Mouse (Mus musculus) cerebellum, adult 11 months (tissue): ENCODE results near the gene Uox.

ENCODE experiments used
- DNase-seq: peaks from one replicate; pipeline ENCODE4 v3.0.0; 2022

Uox gene

DNA sequence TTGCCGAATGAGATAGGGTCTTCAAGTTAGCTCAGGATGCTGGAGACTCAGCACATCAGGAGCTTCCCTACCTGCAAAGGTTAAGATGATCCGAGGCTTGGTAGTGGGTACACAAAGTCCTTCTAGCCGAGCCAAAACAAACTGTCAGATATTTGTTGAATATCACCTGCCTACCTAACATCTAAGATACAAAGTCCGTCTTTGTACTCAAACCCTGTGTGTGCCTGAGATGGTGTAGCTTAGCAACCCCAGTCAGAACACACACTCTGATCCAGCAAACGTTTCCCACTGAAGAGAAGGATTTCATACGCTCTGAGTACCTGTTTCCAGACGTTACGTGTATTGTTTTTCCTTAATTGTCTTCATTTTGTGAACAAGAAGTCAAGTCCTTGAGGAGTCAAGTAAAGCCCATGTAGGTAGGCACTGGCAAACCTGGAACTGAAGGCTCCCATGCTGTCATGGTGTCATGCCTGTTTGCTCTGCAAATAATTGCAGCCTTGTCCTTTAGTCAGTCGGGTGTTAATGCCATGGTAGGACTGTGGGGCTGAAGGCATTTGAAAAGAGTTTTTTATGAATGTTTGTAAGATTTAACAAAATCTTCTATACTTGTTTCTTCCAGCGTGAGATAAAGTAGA, at the start of gene Uox:
Gene Uox, plus strand, starts transcription at position 279 of the 635 bp plus-strand sequence.
- no peak for DNase-seq

DNA sequence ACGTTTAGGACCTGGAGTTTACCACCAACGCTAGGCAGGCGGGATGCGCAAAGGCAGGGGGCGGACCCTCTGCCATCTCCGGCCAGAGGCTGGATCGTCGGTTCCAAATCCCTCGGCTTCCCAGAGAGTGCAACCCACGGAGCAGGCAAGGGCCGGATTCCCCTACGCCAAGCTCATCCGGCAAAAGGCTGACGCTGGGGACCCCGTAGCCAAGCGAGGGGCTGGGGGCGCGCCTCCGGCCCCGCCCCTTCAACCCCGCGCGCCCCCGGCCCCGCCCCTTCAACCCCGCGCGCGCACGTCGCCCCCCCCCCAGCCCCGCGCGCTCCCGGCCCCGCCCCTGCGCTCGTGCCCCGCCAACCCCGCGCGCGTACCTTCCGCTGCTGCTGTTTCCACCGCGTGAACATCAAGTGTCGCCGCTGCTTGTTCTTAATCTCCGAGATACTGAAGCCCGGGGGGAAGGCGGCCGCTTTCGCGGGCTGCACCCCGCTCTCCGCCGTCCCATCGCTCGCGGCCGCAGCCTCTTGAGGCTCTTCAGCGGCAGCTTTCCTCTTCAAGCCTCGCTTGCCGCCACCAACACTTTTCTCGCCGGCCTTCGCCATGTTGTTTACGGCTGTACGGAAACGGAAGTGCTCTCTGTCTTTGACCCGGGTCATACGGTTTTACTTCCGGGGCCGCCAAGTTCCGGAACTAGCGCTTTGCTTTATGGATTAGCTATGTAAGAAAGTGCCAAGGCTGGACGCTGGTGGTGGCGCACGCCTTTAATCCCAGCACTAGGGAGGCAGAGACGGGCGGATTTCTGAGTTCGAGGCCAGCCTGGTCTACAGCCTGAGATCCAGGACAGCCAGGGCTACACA, 49.2 kb upstream of the Uox start, which contains the start of gene Rpf1:
Gene Rpf1, minus strand, starts transcription at position 632 of the 854 bp plus-strand sequence.
- DNase-seq, result peak; percentile 86

DNA sequence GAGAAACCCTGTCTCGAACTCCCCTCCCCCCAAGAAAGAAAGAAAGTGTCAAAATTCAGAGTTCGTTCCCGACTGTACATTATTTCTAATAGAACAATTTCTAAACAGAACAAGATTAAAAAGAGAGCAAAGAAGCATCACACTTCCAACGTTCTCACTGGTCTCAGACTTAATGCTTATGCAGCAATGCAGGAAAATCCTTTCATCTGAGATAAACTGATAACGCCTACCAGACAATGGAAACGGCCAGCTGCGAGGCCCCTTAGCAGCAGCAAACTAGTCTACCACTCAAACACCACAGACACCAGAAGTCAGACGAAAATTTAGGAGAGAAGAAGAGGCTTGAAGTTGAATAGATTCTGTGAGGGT, 48.6 kb upstream of the Uox start:
- no peak for DNase-seq

DNA sequence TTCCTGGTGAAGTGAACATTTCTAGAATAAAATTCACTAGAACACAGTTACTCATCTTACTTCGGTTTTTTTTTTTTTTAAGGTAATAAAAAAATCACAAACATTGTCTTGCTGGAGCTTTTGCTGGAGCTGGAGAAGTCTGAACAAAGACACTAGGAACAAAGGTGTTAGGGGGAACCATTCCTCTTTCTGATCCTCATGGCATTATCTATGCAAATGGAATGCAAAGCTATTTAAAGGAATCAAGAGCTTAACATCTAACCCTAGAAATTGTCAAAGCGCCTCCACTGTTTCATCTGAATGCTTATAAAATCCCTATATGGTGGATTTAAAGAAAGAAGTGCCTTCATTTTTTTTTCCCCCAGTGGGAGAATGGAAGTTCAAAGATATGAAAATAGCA, 41.9 kb upstream of the Uox start:
- DNase-seq, result no peak

DNA sequence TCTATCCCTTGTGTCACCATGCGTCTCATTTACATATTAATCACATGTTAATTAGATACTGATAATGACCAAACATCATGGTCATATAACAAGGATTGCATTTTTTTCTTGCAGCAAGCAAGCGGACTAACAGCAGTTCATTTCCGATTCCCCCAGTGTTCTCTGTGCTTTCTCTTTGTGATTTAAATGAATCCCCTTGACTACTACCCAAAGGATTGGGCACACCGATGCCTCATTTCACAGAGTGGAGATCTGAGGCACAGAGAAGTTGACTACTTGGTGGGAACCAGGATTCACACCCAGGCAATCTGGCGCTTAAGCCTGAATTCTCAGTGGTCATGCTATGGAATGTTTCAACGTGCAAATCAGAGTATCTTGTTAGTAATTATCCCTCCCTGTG, 35.2 kb upstream of the Uox start:
- no peak for DNase-seq

DNA sequence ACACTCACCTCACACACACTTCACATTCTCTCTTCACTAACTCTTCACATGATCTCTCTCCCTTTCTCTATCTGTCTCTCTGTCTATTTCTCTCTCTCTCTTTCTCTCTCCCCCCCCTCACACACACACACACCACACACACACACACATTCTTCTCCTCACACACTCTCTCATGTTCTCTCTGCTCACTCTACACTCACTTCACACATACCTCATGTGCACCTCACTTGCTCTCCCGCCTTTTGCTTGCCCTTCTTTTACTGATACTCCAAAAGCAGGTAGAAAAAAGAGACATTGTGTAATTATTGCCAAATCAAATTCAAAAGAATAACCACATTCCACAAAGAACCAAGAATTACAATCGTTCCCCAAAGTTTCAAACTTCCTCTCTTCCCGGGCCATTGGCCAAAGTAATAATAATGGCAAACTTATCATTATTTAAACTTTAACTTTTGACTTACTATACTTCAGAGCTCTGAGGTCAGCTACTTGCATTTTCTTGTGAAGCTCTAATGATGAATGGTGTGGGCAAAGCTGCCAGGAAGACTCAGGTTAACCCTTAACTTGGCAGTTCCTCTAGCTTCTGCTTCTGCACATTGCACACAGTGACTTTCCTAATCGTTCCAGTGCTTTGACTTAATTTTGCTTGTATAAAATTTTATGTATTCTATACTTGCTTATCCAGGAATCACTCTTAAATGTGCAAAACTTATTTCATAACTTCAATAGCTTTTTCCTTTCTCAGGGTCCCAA, 29.5 kb upstream of the Uox start:
- no peak for DNase-seq

DNA sequence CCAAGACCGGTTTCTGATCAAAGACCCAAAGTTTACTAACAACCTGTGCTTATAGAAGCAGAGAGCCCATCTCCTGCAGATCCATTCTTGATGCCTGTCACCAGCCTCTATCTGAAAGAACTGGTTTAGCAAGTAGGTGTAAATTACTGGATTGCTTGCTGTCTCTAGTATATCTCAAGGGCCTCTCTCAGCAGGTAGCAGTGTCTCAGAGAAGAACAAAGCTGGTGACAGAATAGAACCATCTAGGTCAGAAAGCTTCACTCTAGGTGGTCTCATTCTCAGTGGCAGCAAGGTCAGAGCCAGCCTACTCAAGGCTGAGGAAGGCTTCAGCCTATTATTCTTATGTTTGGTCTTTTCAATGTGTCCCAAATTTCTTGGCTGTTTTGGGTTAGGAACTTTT, 26.6 kb upstream of the Uox start:
- DNase-seq, result no peak

DNA sequence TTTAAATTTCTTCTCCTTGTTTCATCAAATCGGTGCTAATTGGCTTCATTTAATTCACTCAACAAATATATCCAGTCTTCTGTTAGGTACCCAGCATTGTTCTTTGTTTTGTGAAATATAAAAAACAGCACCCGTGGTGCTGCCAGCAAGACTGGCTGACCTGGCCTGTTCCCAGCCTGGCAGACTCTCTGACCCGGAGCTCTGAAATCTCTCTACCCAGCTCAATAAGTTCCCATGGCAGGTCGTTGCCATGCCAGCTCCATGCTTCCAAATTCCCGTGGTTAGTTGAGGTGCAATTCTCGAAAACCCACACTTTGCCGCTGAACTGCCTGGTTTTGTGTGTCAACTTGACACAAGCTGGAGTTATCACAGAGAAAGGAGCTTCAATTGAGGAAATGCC, 15.4 kb upstream of the Uox start:
- DNase-seq, result no peak

DNA sequence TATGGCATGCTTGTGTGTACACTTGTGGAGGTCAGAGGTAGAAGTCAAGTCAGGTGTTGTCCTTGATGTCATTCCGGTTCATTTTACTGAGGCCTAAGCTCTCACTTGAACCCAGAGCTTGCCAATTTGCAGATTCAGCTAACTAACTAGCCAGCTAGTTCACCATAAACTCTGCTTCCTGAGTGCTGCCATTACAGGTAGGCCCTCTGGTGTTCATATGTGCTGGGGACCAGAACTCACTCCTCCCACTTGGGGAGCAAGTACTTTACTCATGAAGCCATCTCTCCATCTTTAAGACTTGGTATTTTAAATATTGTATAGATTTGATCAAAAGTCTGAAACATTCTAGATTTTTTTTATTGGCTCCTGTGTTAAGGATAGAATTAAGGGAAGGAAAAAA, 13.7 kb upstream of the Uox start:
- DNase-seq, result no peak

DNA sequence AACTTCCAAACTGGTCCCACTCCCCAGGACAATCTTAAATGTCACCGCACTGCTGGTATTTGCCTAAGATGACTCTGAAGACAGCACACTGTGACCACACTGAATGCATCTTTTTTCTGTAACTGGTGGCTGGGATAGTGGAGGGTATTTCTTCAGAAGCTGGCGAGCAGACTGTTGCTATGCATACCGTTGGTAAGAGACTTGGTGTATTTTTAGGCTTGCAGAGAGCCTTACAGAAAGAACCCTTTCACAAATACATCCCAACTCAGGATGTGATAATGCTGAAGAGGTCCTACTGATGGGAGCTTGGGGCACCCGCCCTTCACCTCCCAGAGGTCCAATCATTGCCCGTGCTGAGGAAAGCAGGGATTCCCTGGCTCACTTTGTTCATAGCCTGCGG, 12.7 kb upstream of the Uox start:
- DNase-seq, result no peak

DNA sequence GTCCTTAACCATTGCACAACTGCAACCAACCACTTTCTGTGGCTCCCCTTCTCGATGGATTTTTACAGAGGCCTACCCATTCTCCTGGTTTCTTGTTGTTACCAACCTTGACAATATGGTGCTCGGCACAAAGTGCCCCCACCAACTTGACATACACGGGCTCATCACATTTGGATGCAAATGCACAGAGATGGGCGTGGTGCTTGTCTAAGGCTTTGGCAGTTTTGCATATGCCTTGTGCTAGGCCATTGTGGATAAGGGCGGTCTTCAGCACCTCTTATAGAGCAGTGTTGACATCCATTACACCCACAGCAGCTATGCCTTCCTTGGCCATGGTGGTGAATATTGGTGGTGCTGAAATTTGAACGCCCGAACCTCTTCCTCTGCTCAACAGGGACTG, 7.3 kb upstream of the Uox start:
- DNase-seq, result no peak

DNA sequence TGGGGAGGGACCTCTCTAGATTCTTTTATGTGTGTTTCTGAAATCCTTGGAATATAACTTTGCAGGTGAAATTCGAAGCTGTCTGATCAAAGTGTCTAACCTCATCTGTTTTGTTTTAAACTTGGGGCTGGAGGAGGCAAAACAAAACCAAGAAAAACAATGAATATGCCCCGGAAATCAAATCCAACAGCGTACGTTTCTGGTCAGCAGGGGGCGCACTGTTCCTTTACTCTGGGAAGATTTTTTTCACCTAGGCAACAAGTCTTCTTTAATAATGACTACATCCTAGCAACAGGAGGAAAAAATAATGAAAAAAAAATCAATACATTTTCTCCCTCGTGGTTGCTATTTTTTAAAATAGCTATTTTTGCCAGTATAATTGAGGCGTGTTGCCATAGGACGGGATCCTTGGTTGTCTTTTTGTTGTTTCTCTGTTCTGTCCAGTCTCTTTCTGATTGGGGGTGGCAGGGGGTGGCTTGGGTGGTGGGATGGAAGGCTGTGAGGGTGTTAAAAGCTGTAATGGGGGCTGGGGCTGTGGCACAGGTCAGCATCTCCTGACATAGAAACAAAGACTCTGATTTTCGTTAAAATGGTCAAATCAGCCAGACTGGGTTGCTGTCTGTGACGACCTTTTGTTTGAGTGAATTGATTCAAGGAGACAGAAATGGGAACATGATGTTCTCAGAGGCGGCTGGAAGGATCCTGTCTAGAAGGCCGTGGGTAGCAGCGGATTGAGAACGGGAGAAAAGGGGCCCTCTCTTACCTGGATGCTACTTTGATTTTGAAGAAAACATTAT, 5.8 kb upstream of the Uox start:
- DNase-seq, result peak; percentile 63

DNA sequence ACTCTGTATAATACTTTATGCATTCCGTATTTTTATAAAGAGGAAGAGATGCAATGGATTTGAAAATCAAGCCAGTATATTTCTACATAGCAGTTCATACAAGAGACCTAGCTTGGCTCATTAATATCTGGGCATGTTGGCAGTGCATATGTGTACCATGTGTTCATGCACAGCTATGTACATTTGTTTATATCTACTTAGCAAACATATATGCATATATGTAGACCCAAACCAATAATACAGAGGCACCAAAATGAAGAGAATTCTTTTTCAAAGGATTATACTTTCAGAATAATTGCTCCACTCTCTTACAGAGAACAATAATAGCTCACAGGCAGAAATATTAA, 5.2 kb upstream of the Uox start:
- no peak for DNase-seq

DNA sequence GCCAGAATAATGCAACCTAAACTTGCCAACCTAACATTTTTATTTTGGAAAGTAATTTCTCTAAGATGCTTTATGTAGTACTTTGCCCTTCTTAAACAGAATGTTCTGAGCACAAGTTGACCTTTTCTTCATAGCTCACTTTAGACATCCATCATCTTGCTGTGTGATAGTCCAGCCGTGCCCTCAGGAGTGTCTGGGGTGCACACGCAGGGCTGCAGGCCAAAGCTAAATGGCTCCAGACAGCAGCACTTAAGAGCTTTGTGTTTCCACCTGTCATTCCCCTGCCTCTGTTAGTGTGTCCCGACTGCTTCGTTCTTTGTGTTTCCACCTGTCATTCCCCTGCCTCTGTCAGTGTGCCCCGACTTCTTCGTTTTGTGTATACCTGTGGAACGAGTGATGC, 2.9 kb upstream of the Uox start:
- no peak for DNase-seq

DNA sequence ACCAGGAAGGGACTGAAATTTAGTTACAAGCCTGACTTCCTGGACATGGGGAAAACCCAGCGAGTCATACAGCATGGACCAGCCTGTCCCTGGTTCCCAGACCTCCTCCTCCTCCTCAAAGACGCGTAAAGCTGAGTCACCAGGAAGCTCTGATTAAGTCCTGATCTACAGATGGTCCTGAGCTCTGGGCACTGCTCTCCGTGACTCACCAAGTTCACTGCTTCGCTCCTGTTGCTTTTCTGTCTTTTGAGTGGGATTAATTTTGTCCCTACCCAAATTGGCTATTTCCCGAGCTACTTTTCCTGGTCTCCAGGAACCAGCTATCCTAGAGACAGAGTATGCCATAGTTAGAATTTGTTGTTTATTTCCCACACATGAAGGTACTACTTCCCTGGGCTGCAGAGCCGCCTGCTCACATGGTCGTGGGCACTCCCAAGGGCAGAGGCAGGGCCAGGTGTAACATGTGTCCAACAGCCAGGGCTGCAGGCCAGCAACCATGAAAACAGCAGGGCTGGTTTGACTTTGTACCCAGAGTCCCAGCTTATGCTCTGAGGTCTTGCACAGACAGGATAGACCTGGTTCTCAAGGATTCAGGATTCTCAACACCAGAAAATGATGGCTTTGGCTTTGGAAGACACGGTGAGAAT, 2.2 kb upstream of the Uox start:
- no peak for DNase-seq

DNA sequence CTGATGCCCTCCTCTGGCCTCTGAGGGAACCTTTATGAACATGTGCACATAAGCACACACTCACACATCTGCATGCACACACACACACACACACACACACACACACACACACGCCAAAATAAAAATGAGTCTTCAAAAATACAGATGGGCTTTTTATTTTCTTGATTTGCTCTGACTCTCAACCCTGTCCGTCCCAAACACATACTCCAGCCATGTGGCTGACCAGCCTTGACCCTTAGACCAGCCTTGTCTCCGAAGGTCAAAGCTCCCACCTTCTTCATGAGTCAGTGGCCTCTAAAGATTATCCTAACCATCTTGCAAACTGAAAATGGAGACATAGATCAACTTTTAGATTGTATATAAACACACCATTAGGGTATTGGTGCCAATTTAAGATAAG, 632 bp upstream of the Uox start:
- DNase-seq, result no peak

DNA sequence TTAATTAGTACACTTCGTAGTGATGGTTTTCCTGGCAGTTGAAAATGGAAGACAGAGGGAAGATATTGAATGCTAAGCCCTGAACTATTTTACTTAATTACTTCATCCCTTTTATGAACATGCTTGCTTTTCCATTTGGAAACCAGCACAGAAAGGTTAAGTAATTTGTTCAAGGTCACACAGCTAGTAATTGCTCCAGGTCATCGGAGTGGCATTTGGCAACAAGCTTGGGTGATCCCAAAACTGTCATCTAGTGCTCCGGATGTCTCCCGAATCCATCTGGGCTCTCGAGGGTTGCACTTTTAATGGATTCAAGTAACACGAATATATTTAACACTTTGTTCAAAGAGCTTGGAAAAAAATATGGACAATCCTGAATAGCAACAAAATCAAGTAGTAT, 713 bp downstream of the Uox start:
- DNase-seq, result no peak

DNA sequence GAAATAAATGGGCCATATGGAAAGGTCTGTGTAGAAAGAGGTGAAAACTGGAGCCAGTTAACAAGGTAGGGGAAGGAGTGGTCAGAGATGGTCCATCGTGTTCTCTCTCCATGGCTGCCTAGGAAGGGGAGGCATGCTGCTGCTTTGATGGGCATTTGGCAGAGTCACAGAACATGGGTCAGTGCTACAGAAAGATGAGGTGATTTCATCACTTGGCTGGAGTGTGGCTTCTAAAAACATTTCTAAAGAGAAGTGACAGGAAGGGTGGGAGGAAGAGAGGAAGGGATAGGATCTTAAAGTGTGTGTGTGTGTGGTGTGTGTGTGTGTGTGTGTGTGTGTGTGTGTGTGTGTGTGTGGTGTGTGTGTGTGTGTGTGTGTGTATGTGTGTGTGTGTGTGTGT, 1.1 kb downstream of the Uox start:
- no peak for DNase-seq

DNA sequence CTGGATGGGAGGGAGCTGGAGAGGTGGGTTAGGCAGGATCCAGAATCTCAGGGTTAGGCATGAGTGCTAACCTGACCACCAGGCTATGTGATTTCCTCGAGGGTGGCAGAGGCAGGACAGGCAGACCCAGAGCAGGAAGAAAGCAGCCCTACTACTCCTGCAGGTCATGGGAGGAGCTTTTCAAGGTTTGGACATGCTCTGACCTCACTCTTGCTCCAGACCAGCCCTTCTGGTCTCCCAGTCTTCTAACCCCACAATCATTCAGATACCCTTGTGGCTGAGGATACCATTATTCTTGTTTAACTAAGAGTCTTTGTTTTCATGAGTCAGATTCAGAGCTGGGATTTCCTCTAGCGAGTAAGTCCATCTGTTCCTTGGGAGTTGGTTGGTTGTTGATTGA, 7.4 kb downstream of the Uox start:
- no peak for DNase-seq

DNA sequence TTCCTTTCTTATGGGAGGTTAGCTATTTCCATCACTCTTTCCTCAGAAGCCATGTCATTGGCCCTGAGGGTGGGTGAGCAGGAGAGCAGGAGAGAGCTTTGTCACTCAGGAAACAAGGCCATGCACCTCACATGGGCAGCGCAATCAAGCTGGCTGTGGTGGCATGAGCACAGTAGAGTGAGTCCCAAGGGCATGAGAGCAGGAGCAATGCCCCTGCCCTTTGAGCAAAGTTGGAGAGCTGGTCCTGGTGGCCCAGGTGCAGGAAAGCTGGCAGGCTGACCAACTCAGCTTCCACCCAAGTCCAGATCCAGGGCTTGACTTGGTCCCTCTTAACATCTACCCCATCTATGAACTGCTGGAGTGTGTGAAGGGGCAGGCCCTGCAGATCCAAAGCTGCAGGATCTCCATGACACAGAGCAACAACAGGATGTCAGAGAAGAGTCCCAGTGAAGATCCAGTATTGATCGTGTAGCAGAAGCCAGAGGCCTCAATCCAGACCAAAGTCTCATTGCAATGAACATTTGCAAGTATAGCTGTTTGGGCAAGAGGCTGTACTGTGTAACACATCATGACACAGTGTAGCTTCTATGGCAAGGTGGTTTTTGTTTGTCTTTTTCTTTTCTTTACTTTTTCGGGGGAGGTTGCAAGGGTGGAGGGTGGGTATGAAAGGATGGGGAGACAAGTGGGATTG, 10.0 kb downstream of the Uox start:
- DNase-seq, result no peak

DNA sequence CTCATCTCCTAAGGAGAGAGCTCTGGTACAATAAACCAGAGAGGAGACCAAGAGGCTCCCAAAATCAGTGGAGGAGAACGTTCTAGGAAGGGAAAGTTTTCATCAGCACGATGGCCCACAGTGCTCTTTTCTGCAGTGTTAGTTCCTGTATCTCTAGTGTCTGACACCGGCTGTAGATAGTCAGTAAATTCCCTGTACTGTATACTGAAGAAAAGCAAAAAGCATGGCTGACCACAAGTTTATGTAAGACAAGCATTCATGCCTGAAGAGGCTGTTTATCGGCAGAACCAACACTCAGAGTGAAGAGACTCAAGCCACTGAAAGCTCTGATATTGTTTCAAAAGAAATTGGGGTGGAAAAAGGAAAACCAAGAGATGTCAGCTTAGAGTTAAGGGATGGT, 13.3 kb downstream of the Uox start:
- DNase-seq, result no peak

DNA sequence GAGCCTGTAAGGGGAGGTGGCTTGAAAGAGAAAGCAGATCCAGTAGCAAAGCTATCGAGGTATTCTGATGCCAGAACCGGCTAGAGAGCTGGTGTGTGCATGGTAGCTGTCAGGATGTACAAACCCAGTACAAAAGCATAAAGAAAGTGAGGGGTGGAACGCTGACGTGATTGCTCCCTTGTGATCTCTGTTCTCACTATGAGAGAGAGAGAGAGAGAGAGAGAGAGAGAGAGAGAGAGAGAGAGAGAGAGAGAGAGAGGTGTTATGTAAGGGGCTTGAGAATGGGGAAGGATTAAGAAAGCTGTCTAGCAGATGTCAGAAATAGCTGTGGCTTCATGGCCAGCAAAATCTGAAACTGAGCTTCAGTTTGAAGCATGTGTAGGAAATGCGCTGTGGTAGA, 13.7 kb downstream of the Uox start:
- DNase-seq, result no peak
